Mouse (Mus musculus) kidney, adult 18-20 months (tissue): ENCODE measurements around the gene Pomp.
"Not testable (repeated sequence)": the region's sequence is repeated elsewhere in the genome, so short reads cannot be mapped to it uniquely, and the experiment has no call there.

Experiments used
- DNase-seq: peaks from one replicate; pipeline ENCODE4 v3.0.0; 2021

Pomp gene

GRCm38 (mm10) chr5:147868674-147869073 lies 8.4 kb downstream of the Pomp start:
- DNase-seq: no peak

DNA sequence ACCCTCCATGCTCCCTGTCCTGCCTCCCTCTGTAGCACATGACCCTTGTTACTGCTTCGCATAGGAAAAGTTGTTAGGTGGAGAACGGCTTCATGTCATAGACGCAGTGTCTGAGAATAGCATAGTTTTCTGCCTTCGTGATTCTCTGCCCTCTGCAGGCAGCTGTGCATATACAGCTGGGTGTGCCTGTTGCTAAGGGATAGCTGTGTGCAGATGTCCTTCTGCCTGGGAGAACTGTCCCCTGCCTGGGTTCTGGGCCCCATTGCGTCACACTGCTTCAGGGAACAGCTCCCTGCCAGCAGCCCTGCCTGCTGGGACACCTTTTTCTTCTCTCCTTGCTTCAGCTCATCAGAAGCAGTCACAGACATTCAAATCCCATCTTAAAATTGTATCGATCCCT lies 9.3 kb downstream of the Pomp start:
- DNase-seq: no peak

GRCm38 (mm10) chr5:147870296-147870695 lies 10.0 kb downstream of the Pomp start:
- no peak for DNase-seq

- no peak for DNase-seq
Observed at GRCm38 (mm10) chr5:147871091-147871820, 11.0 kb downstream of the Pomp start.

DNA sequence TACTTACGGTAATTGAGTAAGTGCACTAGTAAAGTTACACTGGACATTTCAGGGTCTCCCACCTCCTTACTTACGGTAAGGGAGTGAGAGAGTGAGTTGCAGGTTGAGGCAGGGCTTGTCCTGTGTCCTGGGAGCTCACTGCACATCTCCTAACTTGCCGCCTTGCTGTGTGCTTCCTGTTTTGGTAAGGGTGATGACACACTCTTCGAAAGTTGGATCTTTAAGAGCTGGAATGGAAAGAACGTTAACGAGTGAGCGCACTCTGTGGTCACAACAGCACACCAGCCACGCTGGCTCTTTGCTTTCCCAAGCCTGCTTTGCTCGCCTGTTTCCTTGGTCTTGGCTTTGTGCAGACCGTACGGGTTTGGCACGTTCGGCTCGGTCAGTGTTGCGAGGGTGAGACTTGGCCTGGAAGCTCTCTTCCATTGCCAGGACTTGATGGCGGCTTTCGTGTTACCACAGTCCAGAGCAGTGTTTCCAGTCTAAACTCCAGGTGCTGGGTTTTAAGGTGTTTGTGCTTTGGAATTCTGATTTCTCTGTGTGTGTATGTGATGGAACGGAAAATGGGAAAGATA lies 14.3 kb downstream of the Pomp start:
- no peak for DNase-seq

- DNase-seq: no peak
Observed at GRCm38 (mm10) chr5:147875210-147875609, 14.9 kb downstream of the Pomp start.

DNA sequence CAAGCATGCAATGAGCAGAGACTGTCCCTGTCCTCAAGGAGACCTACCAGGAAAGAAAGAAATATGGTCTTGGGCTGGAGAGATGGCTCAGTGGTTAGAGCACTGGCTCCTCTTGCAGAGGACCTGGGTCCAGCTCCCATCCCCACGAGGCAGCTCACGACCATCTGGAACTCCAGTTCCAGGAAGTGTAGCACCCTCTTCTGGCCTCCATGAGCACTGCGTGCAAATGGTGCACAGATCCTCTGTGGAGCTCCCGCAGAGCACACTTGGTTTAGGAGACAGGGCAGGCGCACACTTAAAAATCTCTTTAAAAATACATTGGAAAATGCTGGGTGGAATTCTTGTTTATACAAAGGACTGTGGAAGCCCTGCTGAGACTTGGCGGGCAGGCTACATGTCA lies 17.3 kb downstream of the Pomp start:
- no peak for DNase-seq

DNA sequence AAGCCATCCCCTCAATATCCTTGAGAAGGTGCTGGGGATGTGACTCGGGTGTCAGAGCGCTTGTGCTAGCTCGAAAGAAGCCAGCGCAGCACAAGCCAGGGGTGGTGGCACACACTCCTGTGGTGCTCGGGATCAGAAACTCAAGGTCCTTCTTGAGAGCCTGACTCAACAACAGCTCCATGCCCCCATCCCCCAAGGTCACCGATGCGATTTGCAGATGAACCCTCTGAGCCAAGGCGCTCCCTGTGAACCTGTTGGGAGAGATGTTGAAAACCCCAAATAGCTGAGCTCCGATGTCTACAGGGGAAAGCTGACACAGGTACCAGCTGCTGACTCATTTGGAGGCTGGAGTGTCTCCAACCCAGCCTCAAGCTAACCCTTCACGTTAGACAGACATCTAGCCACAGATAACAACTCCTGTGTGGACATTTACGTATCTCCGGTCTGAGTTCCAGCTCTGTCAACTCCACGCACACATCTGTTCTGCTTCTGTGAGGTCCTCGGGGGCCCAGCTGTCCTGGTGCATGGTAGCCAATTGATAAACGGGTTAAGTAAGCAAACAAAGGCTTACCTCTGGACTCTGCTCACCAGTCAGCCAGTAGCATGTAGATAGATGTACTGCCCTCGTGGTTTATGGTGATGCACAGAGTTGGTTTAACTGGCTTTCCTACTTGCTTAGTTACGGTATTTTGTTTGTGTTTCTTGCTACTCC lies 19.9 kb downstream of the Pomp start:
- DNase-seq: no peak

GRCm38 (mm10) chr5:147883581-147883980 lies 23.3 kb downstream of the Pomp start:
- no peak for DNase-seq

DNA sequence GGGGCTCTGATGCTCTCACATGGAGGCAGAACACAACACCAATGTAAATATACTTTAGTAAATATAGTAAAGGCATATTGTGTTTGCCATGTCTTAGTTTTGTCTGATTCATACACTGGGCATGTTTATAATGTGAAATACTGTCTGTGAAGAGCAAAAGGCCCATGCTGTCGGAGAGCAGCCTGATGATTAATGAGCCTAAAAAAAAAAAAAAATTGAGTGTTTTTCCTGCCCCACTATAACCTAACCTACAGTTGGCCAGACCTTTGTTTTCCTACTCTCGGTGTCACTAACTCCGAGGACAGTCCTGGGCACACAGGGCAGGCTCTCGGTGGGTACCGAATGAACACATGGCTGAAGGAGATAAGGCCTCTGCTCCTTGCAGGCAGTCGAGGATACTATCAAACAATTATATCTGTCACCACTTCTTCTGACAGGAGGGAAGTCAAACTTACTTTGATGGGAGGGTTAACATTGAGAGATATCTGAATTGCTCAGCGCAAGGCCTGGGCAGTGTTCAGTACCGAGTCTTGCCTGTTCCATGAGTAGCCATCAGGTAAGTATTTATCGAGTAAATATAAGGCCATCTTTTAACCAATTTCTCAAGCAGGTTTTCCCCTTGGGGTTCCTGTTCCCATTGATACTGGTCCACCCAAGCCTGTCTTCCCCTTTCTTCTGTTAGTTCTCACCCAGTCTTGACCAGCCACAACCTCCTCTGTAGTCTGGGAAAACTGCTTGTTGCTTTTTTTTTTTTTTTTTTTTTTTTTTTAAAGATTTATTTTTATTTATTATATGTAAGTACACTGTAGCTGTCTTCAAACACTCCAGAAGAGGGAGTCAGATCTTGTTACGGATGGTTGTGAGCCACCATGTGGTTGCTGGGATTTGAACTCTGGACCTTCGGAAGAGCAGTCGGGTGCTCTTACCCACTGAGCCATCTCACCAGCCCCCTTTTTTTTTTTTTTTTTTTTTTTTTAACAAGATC lies 28.3 kb downstream of the Pomp start:
- DNase-seq: no peak

- DNase-seq: no peak
Observed at GRCm38 (mm10) chr5:147892735-147893134, 32.5 kb downstream of the Pomp start.

DNA sequence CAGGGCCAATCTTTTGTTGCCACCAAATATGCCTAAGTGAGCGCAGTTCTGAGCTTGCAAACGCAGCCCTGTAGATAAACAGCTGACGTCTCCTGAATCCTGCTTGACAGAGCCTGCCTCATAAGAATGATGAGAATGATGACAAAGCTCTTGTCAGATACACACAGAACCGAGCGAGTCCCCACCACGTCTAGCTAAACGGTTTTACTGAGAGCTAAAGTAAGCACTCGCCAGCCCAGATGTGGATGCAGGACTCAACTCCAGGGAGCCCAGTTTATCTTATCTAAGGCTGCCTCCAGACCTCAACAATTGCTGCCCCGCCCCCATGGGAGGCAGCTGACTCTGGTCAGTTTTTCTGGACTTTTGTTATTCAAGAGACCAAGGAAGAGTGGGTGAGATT lies 32.9 kb downstream of the Pomp start:
- no peak for DNase-seq

DNA sequence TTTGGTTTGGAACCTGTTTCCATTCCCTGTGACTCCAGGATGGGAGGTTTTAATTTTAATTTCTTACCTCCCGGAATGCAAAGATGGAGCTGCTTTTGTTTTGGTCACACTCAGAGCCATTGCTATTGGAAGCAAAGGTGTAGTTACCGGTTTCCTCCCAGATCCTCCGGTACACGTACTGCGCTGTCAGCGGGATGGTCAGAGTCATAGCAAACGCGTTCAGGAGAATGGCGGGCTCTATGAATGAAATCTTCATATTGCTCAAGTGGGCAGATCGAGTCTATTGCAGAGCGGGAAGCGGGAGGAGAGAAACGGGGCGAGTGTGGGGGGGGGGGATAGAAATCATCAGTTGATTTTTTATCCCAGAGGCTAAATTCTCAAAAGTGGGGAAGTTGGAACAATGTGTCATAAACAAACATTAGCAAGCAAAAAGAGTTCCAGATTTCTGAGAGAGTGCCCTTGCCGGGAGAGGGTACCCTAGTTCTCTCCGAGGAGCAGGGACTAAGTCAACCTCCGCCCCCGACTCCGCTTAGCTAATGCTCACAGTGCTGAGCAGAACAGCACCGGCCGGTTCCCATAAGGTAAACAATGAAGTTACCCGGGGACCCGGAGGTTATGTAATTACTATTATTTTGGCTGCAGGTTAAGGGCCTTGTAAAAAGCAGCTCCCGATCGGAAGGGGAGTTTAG lies 33.6 kb downstream of the Pomp start:
- DNase-seq: no peak

GRCm38 (mm10) chr5:147894455-147895076 lies 34.3 kb downstream of the Pomp start, which contains the start of gene Slc46a3:
TSS of gene Slc46a3 (minus strand) at chr5:147894815.
- DNase-seq: peak; percentile 97

- DNase-seq: no peak
Observed at GRCm38 (mm10) chr5:147895436-147896198, 35.4 kb downstream of the Pomp start.

GRCm38 (mm10) chr5:147896501-147896900 lies 36.2 kb downstream of the Pomp start:
- DNase-seq: not testable (repeated sequence)

- DNase-seq: no peak
Observed at GRCm38 (mm10) chr5:147898254-147898653, 38.0 kb downstream of the Pomp start.

DNA sequence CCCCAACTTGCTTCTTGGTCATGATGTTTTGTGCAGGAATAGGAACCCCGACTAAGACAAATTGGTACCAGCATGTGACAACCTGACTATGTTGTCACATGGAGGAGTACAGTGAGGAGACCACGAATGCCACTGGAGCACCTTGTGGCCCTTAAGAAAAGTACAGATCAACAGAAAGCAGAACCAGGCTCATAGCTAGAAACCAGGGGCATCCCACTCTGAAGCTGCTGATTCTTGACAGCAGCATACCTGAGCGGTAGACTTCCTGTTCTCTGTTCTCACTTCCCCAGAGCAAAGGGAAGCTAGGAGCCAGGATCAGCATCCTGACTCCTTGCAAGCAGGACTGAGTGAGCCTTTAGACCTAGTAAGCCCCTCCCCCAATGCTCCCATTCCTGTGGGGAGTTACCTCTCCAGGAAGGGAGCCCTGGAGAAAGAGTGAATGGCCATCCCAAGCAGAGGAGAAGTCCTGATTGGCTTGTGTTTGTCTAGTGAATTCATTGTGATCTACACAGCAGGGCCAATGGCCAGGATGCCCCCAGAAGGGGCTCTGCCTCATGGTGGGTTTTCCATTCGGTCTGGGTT lies 38.8 kb downstream of the Pomp start:
- DNase-seq: no peak

DNA sequence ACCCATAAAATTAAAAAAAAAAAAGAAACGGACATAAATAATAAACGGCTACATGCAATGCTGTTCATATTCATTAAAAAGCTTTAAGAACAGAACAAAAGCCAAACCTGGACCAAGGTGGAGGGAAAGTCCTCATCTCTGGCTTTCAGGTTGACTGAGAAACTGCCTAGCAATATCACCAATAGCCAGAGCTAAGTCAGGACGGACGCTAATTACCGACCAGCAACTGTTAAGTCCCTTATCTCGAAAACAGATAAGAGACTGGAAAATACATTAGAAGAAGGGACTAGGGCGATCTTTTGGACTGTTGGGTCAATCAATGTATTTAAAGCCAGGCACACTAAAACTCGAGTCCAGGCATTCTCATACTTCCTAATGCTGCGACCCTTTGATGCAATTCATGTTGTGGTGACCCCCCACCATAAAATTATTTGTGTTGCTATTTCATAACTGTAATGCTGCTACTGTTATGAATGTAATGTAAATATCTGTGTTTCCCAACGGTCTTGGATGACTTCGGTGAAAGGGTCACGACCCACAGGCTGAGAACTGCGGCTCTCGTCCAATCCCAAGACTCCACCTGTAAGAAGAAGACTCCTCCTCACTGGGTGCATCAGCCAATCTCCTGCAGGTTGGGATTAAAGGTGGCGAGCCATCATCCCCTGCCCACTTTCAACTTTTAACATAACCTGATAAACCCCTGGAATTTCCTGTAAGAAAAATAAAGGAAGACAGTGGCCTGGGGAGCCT lies 41.9 kb downstream of the Pomp start:
- no peak for DNase-seq

DNA sequence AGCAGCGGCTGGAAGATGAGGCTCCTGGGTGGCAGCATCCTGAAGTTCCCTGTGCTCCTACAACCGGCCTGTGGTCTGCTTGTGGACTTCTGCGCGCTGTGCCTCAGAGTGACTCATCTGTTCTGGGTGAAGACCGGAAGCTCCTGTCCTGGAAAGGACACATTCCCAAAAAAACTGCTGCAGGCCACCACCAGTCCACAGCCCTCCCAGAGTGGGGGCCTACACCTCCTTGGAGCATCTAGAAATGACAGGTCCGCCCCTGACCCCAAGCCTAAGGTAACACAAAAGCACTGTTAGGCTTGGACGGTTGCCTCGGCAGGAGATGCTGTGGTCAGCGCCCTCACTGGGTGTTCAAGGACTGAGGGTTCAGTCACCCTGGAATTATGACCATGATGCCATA lies 42.9 kb downstream of the Pomp start:
- no peak for DNase-seq
